Comparison of ENCODE assay signal across 37 mouse cellular contexts in the genomic region with DNA sequence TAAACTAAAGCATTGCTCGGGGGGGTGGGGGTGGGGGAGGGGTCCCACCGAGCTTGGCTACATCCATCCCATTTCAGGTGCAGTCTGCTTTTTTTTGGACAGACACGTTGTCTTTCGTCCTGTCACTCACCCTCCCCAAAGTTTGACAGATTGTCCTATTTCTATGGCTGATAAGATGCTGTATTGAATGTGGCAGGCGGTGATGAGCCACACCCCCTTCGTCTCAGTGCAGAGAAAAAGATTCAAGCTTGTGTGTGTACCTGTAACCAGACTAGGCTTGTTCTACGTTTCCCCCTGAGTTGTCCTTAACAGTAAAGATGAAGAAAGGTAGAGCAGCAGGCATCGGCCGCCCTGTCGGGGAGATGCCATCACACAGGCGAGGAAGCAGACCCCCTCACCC. TPM values are rescaled to one million over a fixed set of nuclear protein-coding genes. Genes with fewer than 3 reads are reported as not detected.
"Had no signal": no experiment of that assay in that cellular context is flagged by ENCODE, and none has a peak within 500 bp of the region (broad histone marks: within the 10 kb centered on the region; RNA-seq: fewer than 3 reads in every experiment).

No protein-coding gene starts in this region.

- H3K9ac ChIP-seq: heart, embryonic 12.5 days; hindbrain, embryonic 12.5 days; hindbrain, embryonic 14.5 days; intestine, embryonic 15.5 days; limb, embryonic 13.5 days; limb, embryonic 15.5 days had no signal

- H3K27ac ChIP-seq: heart, embryonic 10.5 days; hindbrain, embryonic 10.5 days; hindbrain, embryonic 12.5 days; hindbrain, embryonic 14.5 days; intestine, embryonic 15.5 days; layer of hippocampus, adult 2 months; left cerebral cortex, adult 2 months; limb, embryonic 13.5 days; limb, embryonic 15.5 days had no signal

- H3K4me2 ChIP-seq: heart, embryonic 12.5 days; hindbrain, embryonic 12.5 days; hindbrain, embryonic 14.5 days; intestine, embryonic 15.5 days; limb, embryonic 13.5 days; limb, embryonic 15.5 days had no signal

- DNase-seq: gastrocnemius, postnatal 14 days; heart, adult 18-20 months; heart, postnatal 10 days; heart, postnatal 4 days; kidney, adult 18-20 months; kidney, adult 8-10 months; kidney, postnatal 10 days; kidney, postnatal 25 days; kidney, postnatal 4 days had no signal

- H3K27me3 ChIP-seq: heart, embryonic 12.5 days; hindbrain, embryonic 12.5 days; intestine, embryonic 15.5 days; limb, embryonic 13.5 days; limb, embryonic 15.5 days had no signal

- H3K9me3 ChIP-seq: heart, embryonic 10.5 days; heart, embryonic 12.5 days; hindbrain, embryonic 10.5 days; hindbrain, embryonic 12.5 days; intestine, embryonic 15.5 days; limb, embryonic 13.5 days; limb, embryonic 15.5 days had no signal

- H3K4me3 ChIP-seq: heart, embryonic 10.5 days; heart, embryonic 12.5 days; hindbrain, embryonic 10.5 days; hindbrain, embryonic 12.5 days; intestine, embryonic 15.5 days; layer of hippocampus, adult 2 months; left cerebral cortex, adult 2 months; limb, embryonic 13.5 days; limb, embryonic 15.5 days had no signal

- H3K4me1 ChIP-seq: heart, embryonic 10.5 days; heart, embryonic 12.5 days; hindbrain, embryonic 10.5 days; hindbrain, embryonic 12.5 days; intestine, embryonic 15.5 days; limb, embryonic 13.5 days; limb, embryonic 15.5 days had no signal

- H3K36me3 ChIP-seq: limb, embryonic 13.5 days had no signal

- ATAC-seq: hindbrain, embryonic 16.5 days; inflammation-experienced regulatory T-cells, adult 6 months; intestine, embryonic 15.5 days; intestine, postnatal 0 days had no signal

RNA-seq across cellular contexts. Expression of gene 9930022D16Rik, which starts 37.5 kb away (rescaled TPM):
- total RNA-seq: gastrocnemius, adult 18-20 months; gastrocnemius, adult 8-10 months; gastrocnemius, postnatal 14 days; gastrocnemius, postnatal 4 days; granulocyte monocyte progenitor cell, adult 5-6 weeks; heart, adult 18-20 months; heart, adult 8-10 months; heart, postnatal 10 days; heart, postnatal 25 days; heart, postnatal 4 days; layer of hippocampus, adult 2 months; layer of hippocampus, postnatal 10 days; layer of hippocampus, postnatal 25 days; left cerebral cortex, adult 2 months; left cerebral cortex, postnatal 14 days; left cerebral cortex, postnatal 36 days had no signal
- polyA plus RNA-seq: heart, embryonic 10.5 days; heart, embryonic 12.5 days; heart, embryonic 14.5 days; heart, embryonic 16.5 days; hindbrain, embryonic 10.5 days; hindbrain, embryonic 12.5 days; hindbrain, embryonic 14.5 days; hindbrain, embryonic 16.5 days; intestine, embryonic 15.5 days; kidney, embryonic 14.5 days; kidney, embryonic 16.5 days; limb, embryonic 11.5 days; limb, embryonic 13.5 days; limb, embryonic 15.5 days had no signal
